Mouse (Mus musculus) cortical plate, adult 2 months (tissue): Measurements from ENCODE around the gene Rab5b. TPM values are rescaled to one million over a fixed set of nuclear protein-coding genes. Genes with fewer than 3 reads are reported as not detected.
"Not testable (repeated sequence)": the region's sequence is repeated elsewhere in the genome, so short reads cannot be mapped to it uniquely, and the experiment has no call there.

Source experiments
- H3K27ac ChIP-seq: fragments of 200-500 bp; 2 replicates; pipeline ENCODE4 v1.5.1; 2012; ENCODE audit warnings: low read length, control low read depth, inconsistent platforms; ENCODE audit not compliant: insufficient read depth
- H3K4me1 ChIP-seq: fragments of 200-500 bp; 2 replicates; pipeline ENCODE4 v1.6.1; 2011; ENCODE audit warnings: low read length; ENCODE audit not compliant: control insufficient read depth, insufficient read depth
- H3K4me3 ChIP-seq: fragments of 200-500 bp; 2 replicates; pipeline ENCODE4 v1.5.1; 2011; ENCODE audit warnings: mild to moderate bottlenecking, low read length, control low read depth; ENCODE audit not compliant: insufficient read depth
- CTCF ChIP-seq: fragments of 200-500 bp; IDR thresholded peaks from 2 replicates; pipeline ENCODE4 v1.5.1; 2011; ENCODE audit warnings: mild to moderate bottlenecking, control low read depth, low read length; ENCODE audit not compliant: insufficient read depth; ENCODE audit errors: extremely low read depth
- POLR2A ChIP-seq: fragments of 200-500 bp; IDR thresholded peaks from 2 replicates; pipeline ENCODE4 v1.6.1; 2011; ENCODE audit warnings: mild to moderate bottlenecking, low read length, control low read depth; ENCODE audit not compliant: insufficient read depth; ENCODE audit errors: extremely low read depth
- polyA plus RNA-seq: library from polyadenylated mRNA; depleted of rRNA; stranded (reverse); fragments of >200 nt; gene quantifications from 2 replicates; pipeline ENCODE4 v1.2.3, GENCODE M21; 2012; rRNA removed

Rab5b gene
- polyA plus RNA-seq, 1 experiment, result 125 TPM

- H3K27ac ChIP-seq, result no peak overlapping the region
- TF ChIP-seq CTCF (no peak), POLR2A (no peak)
- no peak overlapping the region for H3K4me3 ChIP-seq
- no peaks in the 10 kb centered on the region for H3K4me1 ChIP-seq
These were observed 64.5 kb downstream of the Rab5b start for GRCm38 (mm10) chr10:128631571-128631970.

GRCm38 (mm10) chr10:128630306-128630705 lies 65.8 kb downstream of the Rab5b start:
- H3K4me3 ChIP-seq, H3K27ac ChIP-seq, H3K4me1 ChIP-seq: not testable (repeated sequence)

- H3K4me1 ChIP-seq, result peaks cover 5% of the 10 kb centered on the region
- TF ChIP-seq CTCF, result no peak
- no peak overlapping the region for H3K4me3 ChIP-seq
- H3K27ac ChIP-seq, result no peak overlapping the region
These were observed 66.3 kb downstream of the Rab5b start for GRCm38 (mm10) chr10:128629746-128630145.

GRCm38 (mm10) chr10:128627398-128628317 lies 68.4 kb downstream of the Rab5b start:
- Histone ChIP-seq H3K4me1 (peaks cover 5% of the 10 kb centered on the region), H3K27ac (no peak overlapping the region), H3K4me3 (no peak overlapping the region)
- TF ChIP-seq POLR2A, result no peak
- no peak for TF ChIP-seq CTCF

Other genes starting within 250 kb of the Rab5b start
- gene Smarcc2, start 237.0 kb downstream of the Rab5b start, polyA plus RNA-seq, result 209 and 223 TPM in 2 replicates
- 1,299 and 1,338 TPM in 2 replicates for gene Myl6, start 202.1 kb downstream of the Rab5b start, polyA plus RNA-seq
- gene Myl6b, start 197.6 kb downstream of the Rab5b start, polyA plus RNA-seq, result 33.7 and 36.7 TPM in 2 replicates
- gene Esyt1, start 170.4 kb downstream of the Rab5b start, polyA plus RNA-seq, result 11.6 and 12.0 TPM in 2 replicates
- gene Zc3h10, start 148.5 kb downstream of the Rab5b start, polyA plus RNA-seq, result 11.9 and 12.9 TPM in 2 replicates
- 2,251 and 2,284 TPM in 2 replicates for gene Rpl41, start 147.0 kb downstream of the Rab5b start, polyA plus RNA-seq
- gene Pa2g4, start 130.3 kb downstream of the Rab5b start, polyA plus RNA-seq, result 67.5 and 71.0 TPM in 2 replicates
- 7.6 and 9.1 TPM in 2 replicates for gene Erbb3, start 106.6 kb downstream of the Rab5b start, polyA plus RNA-seq
- gene Rps26, start 69.5 kb downstream of the Rab5b start, polyA plus RNA-seq, result 354 and 390 TPM in 2 replicates
- gene Ikzf4, start 50.3 kb downstream of the Rab5b start, polyA plus RNA-seq, result 8.3 and 9.2 TPM in 2 replicates
- 11.3 and 12.1 TPM in 2 replicates for gene Suox, start 22.2 kb downstream of the Rab5b start, polyA plus RNA-seq
- gene Pmel, start 7.9 kb upstream of the Rab5b start, polyA plus RNA-seq, result 0.61 and 0.66 TPM in 2 replicates
- 4.5 and 4.6 TPM in 2 replicates for gene Cdk2, start 8.8 kb upstream of the Rab5b start, polyA plus RNA-seq
- 13.2 and 15.5 TPM in 2 replicates for gene Dgka, start 48.6 kb upstream of the Rab5b start, polyA plus RNA-seq
- 39.4 and 41.1 TPM in 2 replicates for gene Pym1, start 51.6 kb upstream of the Rab5b start, polyA plus RNA-seq
- gene Mmp19, start 94.6 kb upstream of the Rab5b start, polyA plus RNA-seq, result 0.38 and 0.57 TPM in 2 replicates
- 23.0 and 23.9 TPM in 2 replicates for gene Dnajc14, start 107.8 kb upstream of the Rab5b start, polyA plus RNA-seq
- 12.7 and 13.8 TPM in 2 replicates for gene Tmem198b, start 108.1 kb upstream of the Rab5b start, polyA plus RNA-seq
- gene Sarnp, start 121.1 kb upstream of the Rab5b start, polyA plus RNA-seq, result 50.1 and 53.4 TPM in 2 replicates
- gene Ormdl2, start 125.4 kb upstream of the Rab5b start, polyA plus RNA-seq, result 18.3 and 20.3 TPM in 2 replicates
- 7.2 TPM in 2 replicates for gene Gdf11, start 195.5 kb upstream of the Rab5b start, polyA plus RNA-seq
- 76.2 and 79.5 TPM in 2 replicates for gene Cd63, start 204.7 kb upstream of the Rab5b start, polyA plus RNA-seq
- gene Rdh5, start 226.6 kb upstream of the Rab5b start, polyA plus RNA-seq, result 12.7 and 13.0 TPM in 2 replicates
- 221 and 224 TPM in 2 replicates for gene Bloc1s1, start 227.8 kb upstream of the Rab5b start, polyA plus RNA-seq
- 24.3 and 24.9 TPM in 2 replicates for gene Itga7, start 237.6 kb upstream of the Rab5b start, polyA plus RNA-seq